Mouse (Mus musculus) skeletal muscle tissue, adult 2 months (tissue): Measurements from ENCODE around the gene Mzf1.

Source experiments
- DNase-seq: peaks from one replicate; pipeline ENCODE4 v3.0.0-alpha.2; 2012; ENCODE audit warnings: low read depth, low spot score

Gene Mzf1

DNA sequence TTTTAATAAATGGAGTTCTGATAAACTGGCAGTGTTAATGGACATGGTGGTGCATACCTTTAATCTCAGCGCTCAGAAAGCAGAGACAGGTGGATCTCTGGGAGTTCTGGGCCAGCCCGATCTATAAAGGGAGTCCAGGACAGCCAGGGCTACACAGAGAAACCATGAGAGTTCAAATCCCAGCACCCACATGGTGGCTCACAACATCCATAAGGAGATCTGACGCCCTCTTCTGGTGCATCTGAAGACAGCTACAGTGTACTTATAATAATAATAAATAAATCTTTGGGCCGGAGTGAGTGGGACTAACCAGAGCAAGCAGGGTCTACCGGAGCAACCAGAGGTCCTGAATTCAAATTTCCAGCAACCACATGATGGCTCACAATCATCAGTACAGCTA is 51.2 kb downstream of the Mzf1 start:
- no peak for DNase-seq

GRCm38 (mm10) chr7:13001584-13001983 is 53.0 kb downstream of the Mzf1 start:
- no peak for DNase-seq

- DNase-seq, result no peak
Observed at GRCm38 (mm10) chr7:12998851-12999250, 55.7 kb downstream of the Mzf1 start, which contains the start of gene Trim28. Gene Trim28, plus strand, starts transcription at chr7:12999114.

DNA sequence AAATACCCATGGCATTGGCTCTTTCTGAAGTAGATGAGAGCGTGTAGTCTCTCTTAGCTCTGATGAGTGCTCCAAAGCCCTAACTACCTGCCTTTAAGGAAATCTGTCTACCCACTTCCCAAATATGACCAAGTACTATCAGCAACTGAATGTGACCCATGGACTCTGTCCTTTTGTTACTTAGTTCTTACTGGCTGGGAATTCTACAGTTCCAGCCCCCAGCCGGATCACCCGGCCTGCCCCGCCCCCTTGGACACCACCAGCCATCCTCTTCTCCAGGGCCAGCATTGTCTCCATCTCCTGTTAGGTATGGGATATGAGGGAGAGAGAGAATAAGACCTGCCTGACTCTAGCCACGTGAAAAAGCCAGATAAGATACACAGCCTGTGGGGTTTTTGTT is 56.5 kb downstream of the Mzf1 start, which contains the start of gene Slc27a5:
Gene Slc27a5, minus strand, starts transcription at position 140 of the 400 bp plus-strand sequence.
- DNase-seq, result no peak

DNA sequence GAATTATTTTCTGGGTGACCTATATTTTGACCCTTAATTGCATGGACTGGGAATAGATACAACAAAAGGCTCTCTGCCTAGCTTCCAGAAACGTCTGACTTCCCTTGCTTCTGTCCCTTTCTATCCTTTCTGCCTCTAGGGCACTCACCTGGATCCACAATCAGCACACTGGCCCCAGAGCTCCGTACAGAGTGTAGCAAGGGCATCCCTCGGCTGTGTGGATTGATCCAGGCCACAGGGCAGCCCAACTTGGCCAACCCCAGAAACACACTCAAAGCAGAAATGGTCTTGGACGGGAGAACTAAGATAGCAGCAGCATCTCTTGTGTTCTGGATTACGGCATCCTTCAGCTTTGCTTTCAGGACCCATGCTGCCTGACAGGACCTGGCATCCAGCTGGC is 57.3 kb downstream of the Mzf1 start:
- no peak for DNase-seq

DNA sequence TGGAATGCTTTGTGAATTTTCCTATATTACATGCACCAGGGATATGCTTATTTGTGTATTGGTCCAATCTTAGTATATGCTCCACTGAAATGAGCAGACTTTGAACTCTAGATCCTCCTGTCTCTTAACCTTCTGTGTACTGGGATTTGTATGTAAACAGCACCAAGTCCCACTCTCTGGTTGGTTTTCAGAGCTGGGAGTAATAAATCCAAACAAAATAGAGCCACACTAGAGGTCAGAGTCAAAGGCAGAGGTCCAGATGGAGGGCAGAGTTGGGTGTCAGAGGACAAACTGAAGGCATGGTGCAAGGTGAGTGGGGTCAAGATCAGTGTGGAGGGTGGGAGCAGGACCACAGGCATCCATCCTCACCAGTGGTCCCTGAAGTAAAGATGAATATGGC is 58.7 kb downstream of the Mzf1 start:
- no peak for DNase-seq

GRCm38 (mm10) chr7:12993148-12993547 is 61.4 kb downstream of the Mzf1 start:
- DNase-seq, result no peak
